Mouse (Mus musculus) bone marrow macrophage, adult 2 months (primary cell): ENCODE data around the gene Asb6.

Experiments
- CTCF ChIP-seq: IDR thresholded peaks from 2 replicates; pipeline ENCODE4 v1.5.1; 2012; ENCODE audit warnings: low read depth, mild to moderate bottlenecking, low read length, moderate library complexity
- POLR2A ChIP-seq: IDR thresholded peaks from 2 replicates; pipeline ENCODE4 v1.6.1; 2012; ENCODE audit warnings: mild to moderate bottlenecking, low read depth, low read length, borderline replicate concordance

GRCm38 (mm10) chr2:30775955-30776354 lies 54.2 kb downstream of the Asb6 start:
- peak; percentile 39; the same call in 1 of the 2 replicates for TF ChIP-seq CTCF
- TF ChIP-seq POLR2A = no peak
